Mouse (Mus musculus) midbrain, embryonic 10.5 days (tissue): ENCODE results near the gene Mab21l3. TPM values are rescaled to one million over a fixed set of nuclear protein-coding genes. Genes with fewer than 3 reads are reported as not detected.

Source experiments
- DNase-seq: peaks from one replicate; pipeline ENCODE4 v3.0.0-alpha.2; 2017; ENCODE audit warnings: low spot score
- H3K27ac ChIP-seq: fragments of 300-500 bp; sonication (generic); replicated peaks from 2 replicates; pipeline ENCODE4 v1.5.1; 2016; ENCODE audit warnings: mild to moderate bottlenecking
- H3K27me3 ChIP-seq: fragments of 300-500 bp; sonication (generic); 2 replicates; pipeline ENCODE4 v1.6.1; 2016; ENCODE audit warnings: low read depth, mild to moderate bottlenecking; ENCODE audit not compliant: poor library complexity, severe bottlenecking
- H3K36me3 ChIP-seq: fragments of 300-500 bp; sonication (generic); 2 replicates; pipeline ENCODE4 v1.6.1; 2016; ENCODE audit warnings: mild to moderate bottlenecking, moderate library complexity
- H3K4me1 ChIP-seq: fragments of 300-500 bp; sonication (generic); 2 replicates; pipeline ENCODE4 v1.6.1; 2016
- H3K4me3 ChIP-seq: fragments of 300-500 bp; sonication (generic); 2 replicates; pipeline ENCODE4 v1.5.1; 2016; ENCODE audit warnings: mild to moderate bottlenecking, moderate library complexity
- H3K9me3 ChIP-seq: fragments of 300-500 bp; sonication (generic); replicated peaks from 2 replicates; pipeline ENCODE4 v1.6.1; 2016; ENCODE audit warnings: mild to moderate bottlenecking
- WGBS: fragments of 180-500 bp; shearing (Covaris S2); methylation state at CpG from one replicate; pipeline ENCODE4 v1.1.7; 2016; 5-methylcytosine and 5-hydroxymethylcytosine counted together
- polyA plus RNA-seq: library from polyadenylated mRNA; unstranded; fragments of >200 nt; fragmentation: Nextera tagmentation; extraction: Ambion mirVana; gene quantifications from 2 replicates; pipeline ENCODE4 v1.2.1, GENCODE M21; 2016

Gene Mab21l3
- polyA plus RNA-seq, 1 experiment from 2014 or later, result 0.43 TPM

- Histone ChIP-seq H3K27me3 (peaks cover 20% of the 10 kb centered on the region), H3K27ac (no peak overlapping the region), H3K9me3 (no peaks in the 10 kb centered on the region), H3K4me3 (no peak overlapping the region), H3K36me3 (no peaks in the 10 kb centered on the region), H3K4me1 (peaks cover 39% of the 10 kb centered on the region)
- 86% methylated on average over 15 of the region's 15 CpGs for WGBS
- DNase-seq, result no peak
Observed at GRCm38 (mm10) chr3:101795387-101796039, 53.2 kb downstream of the Mab21l3 start.

GRCm38 (mm10) chr3:101794666-101795065, 54.1 kb downstream of the Mab21l3 start:
- 81% methylated on average over 9 of the region's 9 CpGs for WGBS
- no peak for DNase-seq

GRCm38 (mm10) chr3:101794026-101794425, 54.7 kb downstream of the Mab21l3 start:
- Histone ChIP-seq H3K36me3 (no peaks in the 10 kb centered on the region), H3K4me1 (peaks cover 33% of the 10 kb centered on the region), H3K27me3 (peaks cover 14% of the 10 kb centered on the region; the same call in 1 of the 2 replicates), H3K9me3 (no peaks in the 10 kb centered on the region), H3K27ac (no peak overlapping the region), H3K4me3 (no peak overlapping the region)
- WGBS, result 83% methylated on average over 5 of the region's 5 CpGs
- DNase-seq, result no peak

More at GRCm38 (mm10) chr3:101794666-101795065, 54.1 kb downstream of the Mab21l3 start:
- H3K27ac ChIP-seq, result no peak overlapping the region
- peaks cover 19% of the 10 kb centered on the region for H3K27me3 ChIP-seq
- H3K9me3 ChIP-seq, result no peaks in the 10 kb centered on the region
- H3K4me3 ChIP-seq, result no peak overlapping the region
- peaks cover 34% of the 10 kb centered on the region for H3K4me1 ChIP-seq
- no peaks in the 10 kb centered on the region for H3K36me3 ChIP-seq

- Histone ChIP-seq H3K36me3 (no peaks in the 10 kb centered on the region), H3K27me3 (peaks cover 14% of the 10 kb centered on the region; the same call in 1 of the 2 replicates), H3K4me1 (peaks cover 19% of the 10 kb centered on the region), H3K4me3 (no peak overlapping the region), H3K9me3 (no peaks in the 10 kb centered on the region), H3K27ac (no peak overlapping the region)
- 75% methylated on average over 4 of the region's 4 CpGs for WGBS
- no peak for DNase-seq
Observed at GRCm38 (mm10) chr3:101792191-101792590, 56.6 kb downstream of the Mab21l3 start.

GRCm38 (mm10) chr3:101784768-101785424, 63.9 kb downstream of the Mab21l3 start:
- H3K9me3 ChIP-seq, result no peaks in the 10 kb centered on the region
- no peak overlapping the region for H3K27ac ChIP-seq
- 89% methylated on average over 10 of the region's 10 CpGs for WGBS
- H3K36me3 ChIP-seq, result no peaks in the 10 kb centered on the region
- no peak for DNase-seq
- peaks cover 24% of the 10 kb centered on the region for H3K27me3 ChIP-seq
- no peak overlapping the region for H3K4me3 ChIP-seq
- peaks cover 24% of the 10 kb centered on the region for H3K4me1 ChIP-seq

GRCm38 (mm10) chr3:101783793-101784192, 65.0 kb downstream of the Mab21l3 start:
- peaks cover 24% of the 10 kb centered on the region for H3K27me3 ChIP-seq

GRCm38 (mm10) chr3:101780874-101781483, 67.8 kb downstream of the Mab21l3 start:
- Histone ChIP-seq H3K4me3 (no peak overlapping the region), H3K9me3 (no peaks in the 10 kb centered on the region), H3K36me3 (no peaks in the 10 kb centered on the region), H3K4me1 (peaks cover 31% of the 10 kb centered on the region), H3K27ac (no peak overlapping the region), H3K27me3 (peaks cover 24% of the 10 kb centered on the region)
- 62% methylated on average over 6 of the region's 6 CpGs for WGBS
- no peak for DNase-seq

More at GRCm38 (mm10) chr3:101783793-101784192, 65.0 kb downstream of the Mab21l3 start:
- peaks cover 30% of the 10 kb centered on the region for H3K4me1 ChIP-seq
- H3K27ac ChIP-seq, result no peak overlapping the region
- no peak overlapping the region for H3K4me3 ChIP-seq
- 50% methylated on average over 2 of the region's 2 CpGs for WGBS
- H3K9me3 ChIP-seq, result no peaks in the 10 kb centered on the region
- H3K36me3 ChIP-seq, result no peaks in the 10 kb centered on the region
- DNase-seq, result no peak

GRCm38 (mm10) chr3:101778896-101779665, 69.7 kb downstream of the Mab21l3 start:
- H3K27ac ChIP-seq, result no peak overlapping the region
- H3K9me3 ChIP-seq, result no peaks in the 10 kb centered on the region
- 77% methylated on average over 16 of the region's 16 CpGs for WGBS
- H3K4me1 ChIP-seq, result peaks cover 28% of the 10 kb centered on the region
- no peak for DNase-seq
- H3K36me3 ChIP-seq, result no peaks in the 10 kb centered on the region
- H3K4me3 ChIP-seq, result no peak overlapping the region
- peaks cover 11% of the 10 kb centered on the region; the same call in 1 of the 2 replicates for H3K27me3 ChIP-seq

- 92% methylated on average over 8 of the region's 8 CpGs for WGBS
- Histone ChIP-seq H3K27me3 (0 out of 2 replicates have a peak, but pooled peaks cover 3% of the 10 kb centered on the region), H3K4me3 (no peak overlapping the region), H3K36me3 (no peaks in the 10 kb centered on the region), H3K27ac (no peak overlapping the region), H3K9me3 (no peaks in the 10 kb centered on the region), H3K4me1 (peaks cover 9% of the 10 kb centered on the region; the same call in 1 of the 2 replicates)
- DNase-seq, result no peak
Observed at GRCm38 (mm10) chr3:101775732-101776131, 73.0 kb downstream of the Mab21l3 start.

GRCm38 (mm10) chr3:101770540-101770939, 78.2 kb downstream of the Mab21l3 start:
- Histone ChIP-seq H3K4me3 (no peak overlapping the region), H3K36me3 (no peaks in the 10 kb centered on the region), H3K4me1 (peaks cover 7% of the 10 kb centered on the region), H3K27ac (no peak overlapping the region), H3K27me3 (no peaks in the 10 kb centered on the region), H3K9me3 (peaks cover 14% of the 10 kb centered on the region; the same call in 1 of the 2 replicates)
- DNase-seq, result no peak
- 87% methylated on average over 3 of the region's 3 CpGs for WGBS

GRCm38 (mm10) chr3:101763566-101763965, 85.2 kb downstream of the Mab21l3 start:
- peaks cover 5% of the 10 kb centered on the region; the same call in 1 of the 2 replicates for H3K9me3 ChIP-seq
- H3K27ac ChIP-seq, result no peak overlapping the region
- no peaks in the 10 kb centered on the region for H3K36me3 ChIP-seq
- no peaks in the 10 kb centered on the region for H3K27me3 ChIP-seq
- no peak for DNase-seq
- H3K4me3 ChIP-seq, result no peak overlapping the region
- peaks cover 7% of the 10 kb centered on the region for H3K4me1 ChIP-seq
